8 mouse cellular contexts compared by ENCODE assay signal in genomic region chr8:114133510-114134362, GRCm38 (mm10). TPM values are rescaled to one million over a fixed set of nuclear protein-coding genes. Genes with fewer than 3 reads are reported as not detected.
DNase-seq lines count a peak whose midpoint lies in the region; ATAC-seq lines count a peak whose summit lies in the region.

Gene Nudt7 (plus strand): TSS chr8:114133557.

- peak within 1 kb of the TSS; percentile 51; the same call in 1 of the 2 replicates for H3K9ac ChIP-seq in hindbrain, embryonic 13.5 days

- peak; percentile 94 for DNase-seq in WW6 (ENCODE audit: low read depth, low spot score)
- DNase-seq in cerebellum, postnatal 36 days, result peak; percentile 78 to 79
- DNase-seq in frontal cortex, postnatal 25 days (ENCODE audit: low spot score in 2 of 2), result peak; percentile 57 to 66
- peak; percentile 63 to 86 for DNase-seq in layer of hippocampus, postnatal 14 days (ENCODE audit: low spot score in 2 of 2)
- DNase-seq in lung, postnatal 10 days, result peak; percentile 95
- peak; percentile 85 for DNase-seq in ovary, postnatal 36 days (ENCODE audit: low spot score)
- DNase-seq in thymus, postnatal 14 days, result peak; percentile 90

- peak within 1 kb of the TSS; percentile 40 for H3K4me3 ChIP-seq in hindbrain, embryonic 13.5 days

- no peaks in the 10 kb centered on the region for H3K9me3 ChIP-seq in hindbrain, embryonic 13.5 days

- H3K4me1 ChIP-seq in hindbrain, embryonic 13.5 days (replicated peaks), result peaks cover 13% of the 10 kb centered on the region

- H3K4me2 ChIP-seq in hindbrain, embryonic 13.5 days, result peak within 1 kb of the TSS; percentile 62

- WGBS in hindbrain, embryonic 13.5 days, result 3% methylated on average over 23 of the region's 23 CpGs

- no peaks in the 10 kb centered on the region for H3K27me3 ChIP-seq in hindbrain, embryonic 13.5 days

- ATAC-seq in hindbrain, embryonic 13.5 days (ENCODE audit: low FRiP score), result peak; percentile 76

- H3K27ac ChIP-seq in hindbrain, embryonic 13.5 days, result peak within 1 kb of the TSS; percentile 3; the same call in 1 of the 2 replicates

- H3K36me3 ChIP-seq in hindbrain, embryonic 13.5 days, result no peaks in the 10 kb centered on the region

RNA-seq across cellular contexts. Expression of gene Nudt7, which starts in this region (rescaled TPM):
- 6.7 and 8.4 TPM in 2 replicates for polyA plus RNA-seq in hindbrain, embryonic 13.5 days (2015; fragmentation: Nextera tagmentation; extraction: Ambion mirVana)
- 1 to 10 TPM; 4.8 to 5.8 TPM for total RNA-seq in layer of hippocampus, postnatal 14 days (2021)

Comparison
In these comparisons a context has a peak if more than half of its experiments do, and no peak if none do; other contexts are left out.
1. Peak in every context shown above with its lines: DNase-seq, ATAC-seq, H3K4me3 ChIP-seq and H3K27ac ChIP-seq.